Mouse (Mus musculus) adrenal gland, adult 18-20 months (tissue): Measurements from ENCODE around the gene Grifin. TPM values are rescaled to one million over a fixed set of nuclear protein-coding genes. Genes with fewer than 3 reads are reported as not detected.

ENCODE experiments used
- DNase-seq, 2 experiments: peaks; one replicate each; pipeline ENCODE4 v3.0.0; 2021 to 2022; ENCODE audit warnings: low spot score in 2 of 2
- long read RNA-seq, 2 experiments: library from polyadenylated mRNA; stranded (forward); transcript quantifications; one replicate each; pipeline ENCODE4 v2.0.0; 2021
- total RNA-seq, 2 experiments: library from RNA; stranded (reverse); gene quantifications; 1 replicate in 1 of 2; 2 replicates in 1 of 2; pipeline ENCODE4 v1.2.3; 2021

Gene Grifin
- not detected for total RNA-seq
- long read RNA-seq, experiment 1: 0 reads
- long read RNA-seq, experiment 2: 0 reads

DNA sequence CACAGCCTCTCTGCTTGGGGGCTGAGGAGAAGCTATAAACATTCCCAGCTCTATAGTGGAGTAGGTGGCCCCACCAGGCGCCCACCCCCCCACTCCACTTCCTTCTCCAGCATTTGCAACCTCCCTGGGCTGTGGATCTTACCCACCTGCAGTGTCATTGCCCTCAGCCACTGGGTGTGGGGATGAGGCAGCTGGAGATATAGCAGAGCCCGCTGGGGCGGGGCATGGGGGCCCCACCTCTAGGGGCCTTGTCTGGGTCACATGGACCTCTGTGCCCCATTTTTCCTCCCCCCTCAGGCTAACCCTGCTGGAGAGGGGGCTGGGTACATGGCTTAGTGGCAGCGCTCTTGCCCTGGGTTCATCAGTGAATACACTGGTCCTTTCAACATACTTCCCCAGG lies at the start of gene Grifin:
Gene Grifin (minus strand): TSS at position 176 of the 400 bp plus-strand sequence.
- no peak for DNase-seq

- no peak for DNase-seq
These were observed 49.3 kb upstream of the Grifin start for GRCm38 (mm10) chr5:140614141-140614540.

DNA sequence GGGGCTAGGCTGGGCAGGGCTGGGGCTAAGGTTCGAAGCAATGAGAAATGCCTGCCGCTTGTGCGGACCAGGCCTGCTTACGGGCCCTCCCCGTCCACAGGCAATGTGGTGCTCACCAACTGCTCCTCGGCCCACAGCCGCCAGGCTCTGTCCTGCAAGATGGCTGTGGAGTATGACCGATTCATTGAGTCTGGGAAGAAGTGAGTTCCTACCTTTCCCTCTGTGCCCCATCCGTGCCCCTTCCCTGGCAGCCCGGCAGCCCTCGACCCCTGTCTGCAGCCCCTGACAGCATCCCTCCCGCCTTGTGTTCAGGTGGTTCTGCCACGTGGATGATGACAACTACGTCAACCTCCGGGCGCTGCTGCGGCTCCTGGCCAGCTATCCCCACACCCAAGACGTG lies 47.3 kb upstream of the Grifin start:
- no peak for DNase-seq

DNA sequence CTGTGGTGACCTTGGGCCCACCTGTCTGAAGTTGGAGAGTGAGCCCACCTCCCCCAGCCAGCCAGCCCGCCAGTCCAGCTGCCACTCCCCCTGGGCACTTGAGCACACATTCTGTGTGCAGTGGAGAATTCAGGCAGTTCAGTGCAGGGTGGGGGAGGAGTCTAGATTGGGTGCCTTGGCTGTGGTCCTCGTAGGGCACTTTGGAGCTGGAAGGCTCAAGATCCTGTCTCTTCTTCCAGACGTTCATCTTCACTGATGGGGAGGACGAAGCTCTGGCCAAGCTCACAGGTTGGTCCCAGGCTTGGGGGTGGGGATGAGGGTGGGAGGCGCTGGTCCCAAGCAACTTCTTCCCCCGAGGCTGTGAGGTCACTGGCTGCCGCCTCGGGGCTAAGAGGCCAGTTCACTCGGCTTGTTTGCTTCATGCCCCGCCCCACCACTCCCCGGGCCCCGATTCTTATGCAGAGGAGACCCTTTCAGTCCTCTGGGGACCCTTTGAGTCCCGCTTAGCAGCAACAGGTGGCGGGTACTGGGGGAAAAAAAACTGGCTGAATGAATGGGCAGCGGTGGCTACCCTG lies 46.8 kb upstream of the Grifin start:
- no peak for DNase-seq

- peak; percentile 74 to 78 for DNase-seq
These were observed 46.2 kb upstream of the Grifin start for GRCm38 (mm10) chr5:140611021-140611583.

DNA sequence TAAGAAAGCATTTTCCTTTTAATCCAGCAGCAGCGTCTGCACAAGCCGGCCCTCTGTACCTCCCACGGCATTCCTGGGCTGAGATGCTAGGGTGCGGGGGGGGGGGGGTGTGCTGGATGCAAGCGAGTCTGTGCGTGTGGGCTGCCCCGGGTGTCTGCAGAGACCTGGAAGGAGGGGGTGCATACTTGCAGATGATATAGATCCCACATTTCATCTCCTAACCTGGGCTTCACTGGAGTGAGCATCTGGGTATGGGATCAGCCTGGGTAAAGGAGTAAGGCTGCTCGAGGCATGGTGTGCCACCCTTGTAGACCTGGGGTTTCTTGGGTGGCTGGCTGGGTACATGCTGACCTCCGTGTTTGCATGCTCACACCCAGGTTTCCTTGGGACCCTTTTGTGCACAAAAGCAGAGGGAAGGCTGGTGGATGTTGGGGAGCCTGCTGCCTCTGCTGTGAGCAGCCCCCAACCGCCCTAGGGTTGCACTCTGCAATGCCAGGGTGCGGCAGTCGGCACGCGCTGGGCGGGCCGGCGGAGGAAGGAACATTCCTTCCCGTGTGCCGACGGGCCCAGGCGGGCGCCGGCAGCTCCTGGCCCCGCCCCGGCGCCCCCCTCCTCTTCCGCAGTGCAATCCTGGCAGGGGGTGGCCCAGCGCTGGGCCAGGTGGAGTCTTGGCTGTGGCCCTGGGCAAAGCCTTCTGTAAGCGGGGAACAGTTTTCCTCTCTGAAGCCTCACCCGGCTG lies 45.6 kb upstream of the Grifin start:
- DNase-seq: peak in 1 of 2 experiments; percentile 51

DNA sequence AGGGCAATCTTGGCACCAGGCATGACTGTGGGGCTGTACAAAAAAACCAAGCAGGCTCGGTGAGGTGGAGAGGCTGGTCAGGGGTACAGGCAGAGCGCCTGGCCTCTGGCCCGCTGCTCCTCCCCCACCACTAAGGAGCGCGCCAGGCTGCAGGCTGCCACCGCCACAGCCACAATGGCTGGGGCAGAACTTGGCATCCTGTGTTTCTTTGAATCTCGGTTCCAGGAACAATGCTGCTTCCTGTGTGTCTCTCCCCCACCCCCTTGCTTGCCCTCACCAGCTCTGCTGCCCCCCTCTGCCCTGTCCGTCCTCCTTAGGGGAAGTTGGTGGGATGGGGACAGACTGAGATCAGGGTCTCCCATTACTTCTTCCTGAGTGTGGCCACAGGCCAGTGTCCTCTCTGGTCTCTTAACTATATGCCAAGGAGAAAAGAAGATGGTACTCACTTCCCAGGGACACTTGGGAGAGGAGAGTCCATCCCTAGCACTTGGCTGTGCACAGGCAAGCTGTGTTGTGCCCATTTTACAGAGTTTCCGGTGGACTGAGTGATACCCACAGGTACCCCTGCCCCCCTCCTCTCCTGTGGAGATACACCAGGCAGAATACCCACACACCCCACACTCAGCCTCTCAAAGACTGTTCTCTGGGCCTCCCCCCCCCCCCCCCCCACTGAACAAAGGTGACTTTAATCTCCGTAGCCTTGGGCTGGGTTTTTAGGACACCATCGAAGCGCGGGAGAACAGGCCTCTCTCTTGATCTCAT lies 44.8 kb upstream of the Grifin start:
- DNase-seq: no peak

DNA sequence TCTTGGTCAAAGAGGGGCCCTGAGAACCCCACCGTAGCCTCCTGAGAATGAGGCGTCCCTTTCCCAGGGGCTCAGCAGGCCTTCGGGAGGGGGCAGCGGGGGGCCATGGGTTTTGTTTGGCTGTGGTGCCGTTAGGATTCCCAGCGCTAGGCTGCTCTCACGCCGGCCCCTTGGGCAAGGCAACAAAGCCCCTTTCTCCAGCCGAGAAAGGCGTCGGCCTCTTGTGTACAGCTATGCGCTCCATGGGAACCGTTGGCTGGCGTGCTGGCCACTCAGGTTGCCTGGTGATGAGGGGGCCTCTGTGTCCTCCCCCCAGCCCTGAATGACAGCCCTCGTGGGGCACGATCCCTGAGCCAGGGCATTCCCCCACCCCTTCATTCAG lies 43.8 kb upstream of the Grifin start:
- no peak for DNase-seq

DNA sequence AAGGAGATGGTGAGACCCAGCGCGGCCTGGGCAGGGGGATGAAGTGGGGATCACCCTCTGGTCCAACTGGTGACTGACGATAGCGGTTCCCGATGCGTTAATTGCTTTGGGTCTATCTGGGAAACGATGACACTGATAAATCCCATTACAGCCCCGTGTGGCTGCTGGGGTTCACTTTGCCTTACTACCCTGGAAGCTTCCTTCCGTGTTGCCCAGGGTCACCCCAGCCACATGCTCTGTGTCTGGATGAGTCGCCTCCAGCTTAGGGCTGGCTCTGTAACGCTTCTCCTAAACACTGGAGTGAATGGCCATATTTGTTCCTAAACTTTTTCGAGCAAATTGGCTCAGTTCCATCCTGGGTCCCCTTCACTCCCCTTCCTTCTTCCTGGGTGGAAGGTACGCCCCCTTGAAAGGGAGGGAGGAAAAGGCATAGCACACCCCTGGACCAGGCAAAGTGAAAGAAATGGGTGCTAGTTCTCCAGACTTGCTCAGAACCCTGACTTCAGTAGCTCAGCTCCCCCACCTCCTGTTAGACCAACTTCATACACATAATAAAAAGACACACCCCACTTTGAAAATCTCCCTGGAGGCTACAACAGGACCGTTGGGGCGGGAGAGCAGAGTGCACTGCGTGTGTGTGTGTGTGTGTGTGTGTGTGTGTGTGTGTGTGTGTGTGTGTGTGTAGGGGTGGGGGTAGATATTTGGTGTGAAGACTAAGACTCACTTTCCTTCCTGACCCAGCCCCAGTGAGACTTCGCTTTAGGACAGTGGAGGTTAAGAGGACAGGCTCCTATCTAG lies 43.2 kb upstream of the Grifin start:
- no peak for DNase-seq

- DNase-seq: peak; percentile 85 to 90
These were observed 42.3 kb upstream of the Grifin start, which contains the start of gene Lfng for GRCm38 (mm10) chr5:140607001-140607835. TSS of gene Lfng (plus strand) at chr5:140607320.

DNA sequence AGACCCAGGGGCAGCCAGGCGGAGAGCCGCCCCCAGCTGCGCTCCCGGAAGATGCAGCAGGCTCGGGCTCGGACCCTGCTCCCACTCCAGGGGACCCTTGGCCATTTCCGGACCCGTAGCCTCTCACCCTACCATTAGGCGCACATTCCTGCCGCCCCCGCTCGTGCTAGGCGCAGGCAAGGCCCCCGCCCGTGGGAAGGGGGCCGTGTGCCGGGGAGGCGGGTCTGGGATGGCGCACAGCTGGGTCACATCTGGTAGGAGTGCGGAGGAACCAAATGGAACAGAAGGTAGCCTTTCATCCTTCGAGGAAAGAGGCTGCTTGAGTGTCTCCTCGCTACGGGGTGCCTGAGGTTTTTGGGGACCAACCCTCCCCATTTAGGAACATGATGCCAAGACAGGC lies 41.5 kb upstream of the Grifin start:
- DNase-seq: no peak

GRCm38 (mm10) chr5:140605228-140605627 lies 40.4 kb upstream of the Grifin start:
- no peak for DNase-seq

DNA sequence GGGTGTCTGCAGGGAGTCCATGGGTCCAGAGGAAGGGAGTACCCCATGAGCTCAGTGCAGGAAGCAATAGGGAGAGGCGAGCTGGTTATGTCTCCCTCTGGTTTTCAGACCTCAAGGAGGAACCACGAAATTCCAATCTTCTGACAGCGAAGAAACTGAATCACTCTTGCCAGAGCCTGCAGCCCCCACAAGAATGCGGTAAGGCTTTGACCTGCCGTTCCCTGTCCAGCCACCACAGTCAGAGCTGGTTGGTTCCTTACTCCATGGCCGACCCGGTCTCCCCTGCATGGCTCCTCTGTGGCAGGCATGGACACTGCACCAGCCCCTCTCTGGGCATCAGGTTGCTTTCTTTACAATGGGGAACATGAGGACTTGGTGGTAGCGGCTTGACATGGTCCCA lies 39.5 kb upstream of the Grifin start:
- no peak for DNase-seq

- DNase-seq: peak in 1 of 2 experiments; percentile 15
These were observed 37.7 kb upstream of the Grifin start for GRCm38 (mm10) chr5:140602540-140602939.

- no peak for DNase-seq
These were observed 36.8 kb upstream of the Grifin start for GRCm38 (mm10) chr5:140601712-140602111.

DNA sequence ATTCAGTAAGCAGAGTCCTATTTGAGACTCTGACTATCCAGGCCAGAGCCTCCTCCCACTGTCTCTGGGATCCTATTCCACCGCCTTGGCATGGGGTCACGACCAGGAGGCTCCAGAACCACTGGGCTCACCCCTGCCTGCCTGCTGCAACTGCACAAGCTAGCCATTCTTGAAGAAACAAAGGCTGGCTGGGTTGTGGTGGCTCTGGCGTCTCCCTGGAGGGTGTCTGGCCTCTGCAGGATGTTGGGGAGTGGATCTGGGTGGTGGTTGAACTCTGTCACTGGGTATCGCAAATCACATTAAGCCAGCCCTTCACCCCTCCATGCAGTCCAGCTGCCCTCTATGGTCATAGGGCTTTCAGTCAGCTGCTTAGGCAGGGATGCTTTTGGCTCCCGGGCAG lies 35.1 kb upstream of the Grifin start:
- peak in 1 of 2 experiments; percentile 19 for DNase-seq

DNA sequence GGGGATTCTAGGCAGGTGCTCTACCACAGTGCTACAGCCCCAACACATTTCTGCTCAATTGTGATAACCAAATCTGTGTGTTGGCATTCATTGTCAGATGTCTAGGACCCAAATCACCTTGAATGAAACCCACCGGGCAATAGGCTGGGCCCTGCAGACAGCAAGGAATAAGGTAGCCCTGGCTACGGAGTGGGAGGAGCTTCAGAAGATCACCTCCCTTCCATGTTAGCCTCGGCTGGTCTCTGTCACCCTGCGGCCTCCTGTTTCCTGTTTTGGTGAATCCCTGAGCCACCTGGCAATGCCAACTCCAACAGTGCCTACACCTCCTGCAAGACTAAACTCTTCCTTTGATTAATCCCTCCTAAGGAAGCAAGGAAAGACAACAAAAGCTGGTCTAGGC lies 32.9 kb upstream of the Grifin start:
- DNase-seq: no peak

- peak in 1 of 2 experiments; percentile 37 for DNase-seq
These were observed 32.2 kb upstream of the Grifin start for GRCm38 (mm10) chr5:140596927-140597588.

DNA sequence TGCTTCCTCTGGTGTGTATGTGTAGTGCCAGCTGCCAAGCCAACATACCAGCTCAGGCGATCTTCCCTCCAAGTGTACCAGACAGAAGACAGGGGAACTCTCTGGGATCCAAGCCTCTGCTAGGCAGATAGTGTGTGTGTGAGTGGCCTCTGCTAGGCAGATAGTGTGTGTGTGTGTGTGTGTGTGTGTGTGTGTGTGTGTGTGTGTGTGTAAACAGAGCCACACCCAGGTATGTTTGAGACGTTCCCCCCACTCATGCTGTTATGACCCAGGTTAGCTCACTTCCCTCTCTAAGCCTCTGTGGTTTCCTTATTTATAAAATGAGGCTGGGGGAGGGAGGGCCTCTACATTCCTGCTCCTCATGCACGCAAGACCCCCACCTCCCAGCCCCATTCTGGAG lies 31.6 kb upstream of the Grifin start:
- no peak for DNase-seq
